Mouse (Mus musculus): Measurements from ENCODE around the gene Zfp617.
"Not testable (repeated sequence)": the region's sequence is repeated elsewhere in the genome, so short reads cannot be mapped to it uniquely, and the experiment has no call there.

The Zfp617 gene

GRCm38 (mm10) chr8:71952489-71952888, 44.1 kb downstream of the Zfp617 start:
- DNase-seq (ENCODE audit: low spot score), result no peak

GRCm38 (mm10) chr8:71952961-71953700, 44.7 kb downstream of the Zfp617 start:
- not testable (repeated sequence) for DNase-seq (ENCODE audit: low spot score)

- DNase-seq (ENCODE audit: low spot score), result no peak
Observed at GRCm38 (mm10) chr8:71954666-71955065, 46.2 kb downstream of the Zfp617 start.

GRCm38 (mm10) chr8:71960483-71960882, 52.0 kb downstream of the Zfp617 start:
- DNase-seq (ENCODE audit: low spot score), result no peak

- no peak for DNase-seq (ENCODE audit: low spot score)
Observed at GRCm38 (mm10) chr8:71961796-71962195, 53.4 kb downstream of the Zfp617 start.

- DNase-seq (ENCODE audit: low spot score), result no peak
Observed at GRCm38 (mm10) chr8:71964051-71964450, 55.6 kb downstream of the Zfp617 start.

- DNase-seq (ENCODE audit: low spot score), result no peak
Observed at GRCm38 (mm10) chr8:71965166-71965565, 56.7 kb downstream of the Zfp617 start.

GRCm38 (mm10) chr8:71966411-71966810, 58.0 kb downstream of the Zfp617 start:
- DNase-seq (ENCODE audit: low spot score), result no peak

- DNase-seq (ENCODE audit: low spot score), result no peak
Observed at GRCm38 (mm10) chr8:71967261-71967660, 58.8 kb downstream of the Zfp617 start.

GRCm38 (mm10) chr8:71968100-71968499, 59.7 kb downstream of the Zfp617 start:
- no peak for DNase-seq (ENCODE audit: low spot score)

- DNase-seq (ENCODE audit: low spot score), result no peak
Observed at GRCm38 (mm10) chr8:71968636-71969035, 60.2 kb downstream of the Zfp617 start.

GRCm38 (mm10) chr8:71971945-71972344, 63.5 kb downstream of the Zfp617 start:
- DNase-seq (ENCODE audit: low spot score), result peak; percentile 24

GRCm38 (mm10) chr8:71974211-71974610, 65.8 kb downstream of the Zfp617 start:
- no peak for DNase-seq (ENCODE audit: low spot score)

GRCm38 (mm10) chr8:71981032-71981431, 72.6 kb downstream of the Zfp617 start:
- DNase-seq (ENCODE audit: low spot score), result no peak

GRCm38 (mm10) chr8:71981456-71981855, 73.0 kb downstream of the Zfp617 start:
- DNase-seq (ENCODE audit: low spot score), result no peak

All from urinary bladder, postnatal 14 days (tissue).